Mouse (Mus musculus) thymus, postnatal 0 days (tissue): ENCODE data around the gene Mecom. TPM values are rescaled to one million over a fixed set of nuclear protein-coding genes. Genes with fewer than 3 reads are reported as not detected.
"Not testable (repeated sequence)": the region's sequence is repeated elsewhere in the genome, so short reads cannot be mapped to it uniquely, and the experiment has no call there.

Experiments
- DNase-seq: peaks from one replicate; pipeline ENCODE4 v3.0.0-alpha.2; 2015; ENCODE audit warnings: low spot score
- polyA plus RNA-seq: library from polyadenylated mRNA; unstranded; fragments of >200 nt; fragmentation: Nextera tagmentation; extraction: Ambion mirVana; gene quantifications from 2 replicates; pipeline ENCODE4 v1.2.1, GENCODE M21; 2015

Gene Mecom
- polyA plus RNA-seq, 1 experiment from 2014 or later: 1.1 TPM

DNA sequence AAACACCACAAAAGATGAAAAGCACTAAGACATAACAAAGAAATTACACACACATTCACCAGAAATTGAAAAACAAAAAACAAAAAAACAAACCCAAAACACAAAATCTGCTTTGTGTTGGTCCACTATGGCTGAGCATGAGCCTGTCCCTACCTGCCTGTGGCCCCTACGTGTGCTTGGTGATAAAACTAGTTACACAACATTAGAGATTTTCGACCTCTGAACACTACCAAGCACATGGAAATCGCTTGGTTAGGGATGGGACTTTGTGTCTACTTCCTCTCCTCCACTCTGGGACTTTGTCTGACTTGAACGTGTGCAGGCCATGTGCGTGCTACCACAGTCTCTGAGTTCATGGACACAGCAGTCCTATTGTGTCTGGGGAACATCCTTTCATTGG is 292.0 kb downstream of the Mecom start:
- DNase-seq: no peak

DNA sequence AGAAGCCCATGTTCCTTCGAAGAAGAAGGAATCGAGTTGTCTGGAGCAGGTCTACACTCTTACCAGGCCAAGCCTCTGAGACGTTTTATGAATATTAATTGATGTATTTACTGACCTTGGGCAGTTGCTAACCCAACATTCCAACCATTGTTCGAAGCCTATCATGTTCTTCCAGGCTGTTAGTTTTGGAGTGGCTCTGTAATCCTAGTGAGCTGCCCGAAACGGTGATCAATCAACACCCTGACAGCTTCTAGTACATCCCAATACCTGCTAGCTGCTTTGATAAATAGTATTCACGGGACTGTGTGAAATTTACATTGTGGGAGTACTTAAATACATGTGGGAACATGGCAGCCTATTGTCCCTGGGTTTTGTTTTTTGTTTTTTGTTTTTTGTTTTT is 293.4 kb downstream of the Mecom start:
- DNase-seq: no peak

DNA sequence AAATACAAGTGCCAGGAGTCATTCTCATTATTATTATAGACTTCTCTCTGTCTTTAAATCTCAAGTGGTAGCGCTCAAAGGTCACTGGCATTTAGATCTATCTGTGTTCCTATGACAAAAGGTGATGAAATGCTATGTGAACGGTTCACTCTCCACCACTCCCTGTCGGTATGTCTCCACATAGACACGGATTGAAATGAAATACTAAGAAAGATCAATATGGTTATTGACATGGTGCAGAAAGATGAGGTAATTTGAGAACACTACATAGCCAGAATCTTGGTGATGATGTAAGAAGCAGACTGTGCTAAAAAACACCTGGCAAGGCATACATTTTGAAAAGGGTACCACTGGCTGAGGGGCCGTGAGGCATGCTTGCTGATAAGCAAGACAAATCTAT is 294.1 kb downstream of the Mecom start:
- no peak for DNase-seq

DNA sequence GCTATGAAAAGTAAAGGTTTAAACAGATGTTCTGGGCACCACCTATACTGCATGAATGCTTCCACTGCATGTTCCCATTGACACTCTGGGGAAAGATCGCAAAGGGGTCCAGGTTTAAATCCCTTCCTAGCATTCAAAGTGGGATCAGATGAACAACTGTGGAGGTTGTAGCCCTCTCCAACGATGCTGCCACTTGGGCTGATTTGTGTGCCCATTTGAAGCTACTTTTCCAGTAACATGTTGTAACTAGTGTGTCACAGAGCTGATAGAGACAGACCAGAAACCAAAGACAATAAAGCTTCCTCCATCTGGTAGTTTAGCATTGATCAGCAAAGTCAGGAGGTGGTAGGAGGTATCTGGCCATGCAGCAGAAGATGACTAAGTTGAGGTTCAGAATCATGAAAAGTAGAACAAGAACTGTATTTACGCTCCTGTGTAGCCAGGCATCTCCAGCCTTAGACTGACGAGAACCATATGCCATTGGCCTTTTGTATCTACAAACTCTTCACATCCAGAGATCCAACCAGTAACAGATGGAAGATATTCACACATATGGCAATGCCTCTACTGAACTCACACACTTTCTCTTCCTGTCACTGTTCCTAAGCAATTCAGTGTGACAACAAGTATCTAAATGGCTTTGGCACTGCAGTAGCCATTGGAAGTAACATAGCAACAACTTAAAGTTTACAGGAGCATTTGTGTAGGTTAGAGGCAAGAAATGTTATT is 299.0 kb downstream of the Mecom start:
- DNase-seq: no peak

DNA sequence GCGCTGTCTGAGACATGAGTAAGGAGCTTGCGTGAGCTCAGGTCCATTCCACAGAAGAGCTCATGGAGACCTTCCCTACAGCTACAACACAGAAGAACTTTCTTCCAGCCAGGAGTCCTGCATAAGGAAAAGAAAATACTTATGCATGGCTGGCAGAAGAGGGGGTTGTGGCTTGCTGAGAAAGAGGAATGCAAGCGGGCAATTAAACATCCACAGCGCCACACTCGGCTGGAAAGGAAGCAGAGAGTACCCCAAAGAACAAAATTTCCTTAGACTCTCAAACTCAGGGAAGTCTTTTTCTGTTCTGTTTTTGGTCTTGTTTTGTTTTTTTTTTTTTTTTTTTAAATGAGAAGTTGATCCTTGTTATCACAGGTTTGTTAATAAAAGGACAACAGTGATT is 300.6 kb downstream of the Mecom start:
- no peak for DNase-seq

DNA sequence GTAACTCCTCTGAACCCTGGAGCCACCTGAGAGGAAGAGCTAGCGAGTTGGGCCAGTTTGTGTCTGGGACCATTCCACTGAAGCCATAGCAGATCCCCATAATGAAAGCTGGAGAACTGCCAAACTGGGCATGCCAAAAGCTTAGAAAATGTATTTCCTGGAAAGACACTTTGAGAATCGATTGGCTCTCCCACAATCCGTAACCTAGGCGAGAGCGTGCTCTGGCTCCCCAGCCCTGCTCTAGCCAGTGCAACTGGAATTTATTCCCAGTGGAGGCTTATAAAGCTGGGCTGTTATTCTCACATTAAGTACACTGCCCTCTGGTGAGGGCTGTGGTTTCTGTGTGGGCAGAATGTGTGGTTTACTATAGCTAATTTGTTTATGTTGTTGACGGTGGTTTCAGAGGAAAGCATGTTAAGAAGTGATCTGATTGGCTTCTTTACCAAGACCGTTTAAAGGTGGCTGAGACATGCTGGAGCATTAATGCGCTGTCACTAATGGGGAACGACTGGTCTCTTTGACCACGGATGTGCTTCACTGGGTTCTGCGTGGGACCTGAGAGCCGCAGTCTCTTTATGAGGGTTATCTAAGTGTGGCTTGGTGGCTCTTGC is 301.3 kb downstream of the Mecom start:
- DNase-seq: no peak

DNA sequence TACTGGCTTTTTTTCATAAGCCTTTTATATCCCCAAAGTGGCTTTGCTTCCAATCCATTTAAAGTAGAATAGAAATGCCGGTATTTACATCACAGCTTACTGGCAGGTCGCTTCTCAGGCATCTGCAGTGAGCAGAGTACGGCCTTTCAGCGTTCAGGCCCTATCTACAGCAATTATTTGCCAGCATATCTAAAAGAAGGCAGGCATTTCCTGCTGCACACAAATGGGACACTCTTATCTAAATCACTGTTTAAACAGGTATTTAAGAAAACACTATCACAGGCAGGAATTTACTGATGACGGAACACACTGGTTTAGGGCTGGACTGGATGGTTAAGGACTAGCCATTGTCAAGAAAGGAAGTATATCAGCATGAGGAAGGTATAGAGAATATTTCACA is 301.9 kb downstream of the Mecom start:
- DNase-seq: no peak

DNA sequence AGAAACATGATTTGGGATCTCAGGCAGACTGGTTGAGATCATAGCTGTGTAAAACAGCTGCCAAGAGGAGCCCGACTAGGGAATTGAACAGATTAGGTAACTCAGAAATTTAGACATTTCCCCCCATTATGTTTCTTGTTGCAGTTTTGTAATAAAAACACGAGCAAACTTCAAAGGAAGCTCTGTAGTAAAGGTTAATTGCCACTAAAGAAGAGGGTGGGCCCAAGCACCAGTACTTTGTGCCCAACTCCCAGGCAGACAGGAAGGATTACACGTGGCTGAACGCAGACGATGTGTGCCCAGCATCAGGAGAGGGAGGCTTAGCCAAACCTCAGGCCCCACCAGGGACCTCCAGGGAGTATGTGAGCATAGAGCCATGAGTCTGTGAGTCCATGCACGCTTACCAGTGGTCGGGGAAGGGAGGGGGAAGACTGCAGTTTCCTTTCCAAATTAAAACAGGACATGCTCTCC is 303.4 kb downstream of the Mecom start:
- DNase-seq: no peak

DNA sequence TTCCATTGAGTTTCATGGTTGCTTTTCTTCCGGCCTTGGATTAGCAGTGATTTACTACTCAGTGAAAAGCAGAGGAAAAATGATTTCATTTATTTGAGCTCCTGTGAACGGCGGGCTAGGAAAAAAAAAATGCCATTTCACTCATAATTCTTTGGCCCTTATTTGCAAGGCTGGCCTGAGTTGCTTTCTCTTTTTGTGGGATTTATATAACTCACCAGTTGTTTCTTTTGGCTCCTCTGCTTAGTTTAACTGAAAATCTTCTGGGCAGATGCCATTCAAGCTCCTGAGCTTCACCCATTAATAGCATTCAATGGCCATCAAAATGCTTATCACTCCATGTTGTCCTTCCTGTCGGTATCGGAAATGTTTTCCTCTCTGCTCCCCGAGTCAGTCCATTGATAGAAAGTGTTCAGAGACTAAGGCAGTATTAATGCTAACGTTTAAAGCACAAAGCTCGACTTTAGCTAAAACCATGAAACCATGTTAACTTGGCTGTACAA is 304.0 kb downstream of the Mecom start:
- DNase-seq: no peak

DNA sequence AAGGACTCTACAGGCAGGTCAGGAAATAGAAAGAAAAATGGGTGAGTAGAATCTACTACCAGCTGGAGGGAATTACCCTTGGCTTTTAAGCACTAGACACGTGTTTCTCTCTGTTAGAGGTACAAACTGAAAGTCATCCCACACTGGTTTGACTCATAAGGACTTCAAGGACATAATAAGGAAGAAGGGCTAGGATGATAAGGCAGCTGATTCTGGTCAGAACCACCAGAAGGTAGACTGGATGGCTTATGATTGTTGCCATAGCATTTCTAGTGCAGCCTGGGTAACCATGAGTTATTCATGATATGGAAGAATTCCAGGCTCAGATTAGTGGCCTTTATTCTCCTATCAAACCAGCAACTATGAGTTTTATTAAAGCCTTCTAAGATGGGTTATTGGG is 308.4 kb downstream of the Mecom start:
- no peak for DNase-seq

DNA sequence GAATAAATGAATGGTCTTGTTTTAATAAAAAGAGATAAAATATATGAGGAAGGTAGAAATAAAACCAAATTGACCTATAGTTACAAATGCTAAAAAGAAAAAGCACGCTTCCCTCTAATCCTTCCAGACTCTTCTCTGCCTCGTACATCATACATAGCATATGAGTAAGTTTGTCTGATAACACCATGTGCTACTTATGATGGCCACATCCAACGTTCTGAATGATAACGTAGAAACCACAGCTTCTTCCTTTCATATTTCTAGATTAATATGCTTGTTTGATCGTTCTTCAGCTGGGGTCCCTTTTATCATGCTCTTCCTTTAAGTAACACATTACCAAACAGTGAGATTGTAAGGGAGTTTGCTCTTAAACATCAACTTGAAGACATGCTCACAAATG is 310.3 kb downstream of the Mecom start:
- no peak for DNase-seq

DNA sequence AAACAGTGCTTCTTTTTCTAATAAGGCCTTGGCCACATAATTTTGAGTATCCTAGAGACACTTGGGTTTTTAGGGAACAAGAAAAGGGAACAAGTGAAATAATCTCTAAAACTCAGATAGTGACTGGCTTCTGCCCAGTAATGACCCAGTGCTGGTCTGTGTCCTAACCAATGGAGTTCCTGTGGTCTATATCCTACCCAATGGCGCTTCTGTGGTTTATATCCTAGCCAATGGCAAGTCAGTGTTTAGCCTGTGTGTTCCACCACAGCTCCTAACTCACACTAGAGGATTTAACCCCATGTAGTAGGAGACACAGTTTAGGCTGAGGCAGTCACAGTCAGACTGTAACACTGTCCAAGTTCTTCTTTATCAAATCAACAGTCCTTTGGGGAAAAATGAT is 313.8 kb downstream of the Mecom start:
- DNase-seq: no peak

DNA sequence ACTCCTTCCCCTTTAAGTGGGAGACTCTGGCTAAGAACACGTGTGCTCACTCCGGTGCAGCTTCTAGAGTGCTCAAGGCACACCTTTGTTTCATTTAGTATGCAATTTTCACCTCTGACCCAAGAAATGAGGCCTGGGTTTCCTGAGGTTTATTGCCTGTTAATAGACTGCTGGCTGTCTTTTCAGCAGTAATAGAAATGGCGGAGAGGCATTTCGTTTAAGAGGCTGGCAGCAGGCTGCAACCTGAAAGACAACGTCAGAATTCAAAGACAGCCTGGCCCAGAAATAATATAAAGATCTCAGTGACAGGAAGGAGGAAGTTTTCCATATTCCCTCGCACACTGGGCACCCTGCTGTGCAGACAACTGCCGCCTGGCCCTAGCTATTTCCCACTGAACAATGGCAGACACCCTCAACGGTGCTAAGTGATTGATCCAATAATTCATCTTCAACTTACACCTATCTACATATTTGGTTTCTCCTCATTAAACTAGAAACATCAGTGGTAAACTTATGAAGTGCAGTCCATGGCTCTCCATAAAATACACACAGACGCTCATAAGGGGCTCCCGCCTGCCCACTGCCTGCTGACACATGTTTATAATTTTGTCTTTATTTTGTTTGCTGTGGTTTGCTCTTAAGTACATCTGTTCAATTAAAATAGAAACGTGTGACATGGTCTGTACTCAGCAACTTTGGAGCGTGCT is 319.7 kb downstream of the Mecom start:
- no peak for DNase-seq

DNA sequence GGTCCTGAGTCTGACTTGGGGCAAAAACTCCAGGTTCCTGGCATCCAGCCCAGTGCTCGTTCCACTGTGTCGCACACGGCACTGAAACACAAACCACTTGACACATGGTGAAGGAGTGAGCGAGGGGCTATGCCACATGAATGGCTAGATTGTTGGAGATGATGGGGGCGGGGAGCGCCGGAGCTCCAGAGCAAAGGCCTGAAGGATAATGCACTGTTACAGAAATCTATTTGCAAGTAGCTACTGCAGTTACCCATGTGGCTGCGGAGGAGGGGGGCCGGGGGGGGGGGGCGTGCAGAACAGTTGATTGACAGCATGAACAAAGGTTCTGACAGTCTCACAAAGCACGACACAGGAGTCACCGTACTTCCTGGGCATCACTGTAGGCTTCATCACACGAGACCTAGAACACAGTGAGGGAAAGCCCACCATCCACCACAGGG is 320.9 kb downstream of the Mecom start:
- DNase-seq: no peak

DNA sequence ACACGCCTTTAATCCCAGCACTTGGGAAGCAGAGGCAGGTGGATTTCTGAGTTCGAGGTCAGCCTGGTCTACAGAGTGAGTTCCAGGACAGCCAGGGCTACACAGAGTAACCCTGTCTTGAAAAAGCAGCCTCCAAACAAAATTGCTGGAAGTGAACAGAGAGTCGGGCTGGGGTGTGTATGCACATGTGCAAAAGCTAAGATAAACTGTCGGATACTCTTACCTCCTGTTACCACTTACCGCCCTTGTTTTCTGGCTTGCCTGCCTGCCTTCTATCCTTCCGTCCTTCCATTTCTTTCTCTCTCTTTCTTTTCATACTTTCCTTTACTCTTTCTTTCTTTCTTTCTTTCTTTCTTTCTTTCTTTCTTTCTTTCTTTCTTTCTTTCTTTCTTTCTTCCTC is 322.6 kb downstream of the Mecom start:
- not testable (repeated sequence) for DNase-seq

DNA sequence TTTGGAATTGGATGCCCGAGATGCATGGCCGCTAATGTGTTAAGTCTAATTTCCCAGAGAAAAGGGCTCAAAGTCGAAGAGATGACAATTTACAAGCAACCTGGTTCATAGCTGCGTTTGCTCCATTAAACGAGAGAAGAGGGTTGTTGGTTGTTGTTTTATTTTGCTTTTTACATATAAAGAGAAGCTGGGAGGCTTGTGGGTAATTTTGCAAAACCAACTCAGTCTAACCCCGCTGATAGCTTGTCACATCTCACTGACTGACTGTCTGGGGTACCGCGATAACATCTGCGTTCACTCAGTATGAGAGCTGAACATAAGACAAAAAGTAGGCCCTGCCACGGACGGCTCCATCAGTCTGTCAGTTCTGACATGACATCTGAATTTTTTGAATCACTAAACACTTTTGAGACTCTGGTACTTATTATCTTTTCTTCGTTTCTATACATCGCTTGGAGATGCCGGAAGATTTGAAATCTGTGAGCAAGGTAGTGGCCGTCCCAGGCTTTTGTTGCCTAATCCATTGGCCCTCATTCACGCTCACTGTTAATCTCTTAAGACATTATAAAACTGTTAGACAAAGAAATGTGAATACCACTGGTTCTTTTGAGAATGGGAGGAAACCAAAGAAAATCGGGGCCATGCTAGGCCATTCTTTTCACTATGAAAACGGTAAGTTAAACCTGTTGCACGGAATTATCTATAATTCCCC is 327.0 kb downstream of the Mecom start:
- no peak for DNase-seq

DNA sequence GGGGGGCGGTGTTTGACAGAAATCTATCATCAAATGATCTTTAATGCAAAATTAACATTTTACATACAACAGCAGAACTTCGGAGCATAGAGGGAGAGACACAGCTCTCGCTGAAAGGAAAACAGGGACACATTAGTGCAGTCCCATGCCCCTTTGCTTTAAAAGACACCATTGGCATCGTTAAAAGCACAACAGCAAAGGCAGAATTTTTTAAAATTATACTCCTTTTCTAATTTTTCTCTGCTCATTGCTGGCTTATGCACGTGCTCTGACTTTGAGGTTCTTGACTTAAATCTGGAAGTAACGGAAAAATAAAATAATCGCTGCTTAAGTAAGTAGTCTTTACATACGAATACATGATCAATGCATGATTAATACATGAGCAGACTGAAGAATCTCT is 327.9 kb downstream of the Mecom start:
- no peak for DNase-seq

DNA sequence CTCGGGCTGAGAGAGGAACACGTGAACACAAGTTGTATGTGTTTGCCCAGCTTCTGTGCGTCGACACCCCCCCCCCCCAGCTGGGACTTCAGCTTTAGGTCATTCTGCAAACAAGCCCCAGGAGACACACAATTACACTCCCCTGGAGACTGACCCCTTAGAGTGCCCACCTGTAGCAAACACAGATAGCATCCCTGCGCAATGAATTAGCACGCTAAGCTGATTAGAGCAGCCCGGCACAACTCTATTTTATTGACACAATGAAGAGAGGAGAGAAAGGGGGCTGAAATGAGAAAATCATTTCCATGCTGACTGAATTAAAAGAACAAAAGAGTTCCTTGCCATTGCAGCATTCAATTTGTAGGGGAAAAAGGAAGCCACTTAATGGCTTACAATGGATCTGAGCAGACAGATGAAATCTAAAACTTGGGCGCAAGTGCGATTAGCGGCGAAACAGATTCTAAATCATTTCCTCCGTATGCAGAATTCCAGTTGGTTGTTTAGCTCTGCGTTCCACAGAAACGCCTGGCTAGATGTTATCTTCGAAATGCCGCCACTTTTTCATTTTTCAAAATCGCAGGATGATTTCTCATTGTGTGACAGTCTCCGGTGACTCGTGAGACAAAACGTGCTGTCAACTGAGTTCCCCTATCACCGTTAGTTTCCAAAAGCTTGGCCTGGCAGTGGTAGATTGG is 328.5 kb downstream of the Mecom start:
- no peak for DNase-seq

DNA sequence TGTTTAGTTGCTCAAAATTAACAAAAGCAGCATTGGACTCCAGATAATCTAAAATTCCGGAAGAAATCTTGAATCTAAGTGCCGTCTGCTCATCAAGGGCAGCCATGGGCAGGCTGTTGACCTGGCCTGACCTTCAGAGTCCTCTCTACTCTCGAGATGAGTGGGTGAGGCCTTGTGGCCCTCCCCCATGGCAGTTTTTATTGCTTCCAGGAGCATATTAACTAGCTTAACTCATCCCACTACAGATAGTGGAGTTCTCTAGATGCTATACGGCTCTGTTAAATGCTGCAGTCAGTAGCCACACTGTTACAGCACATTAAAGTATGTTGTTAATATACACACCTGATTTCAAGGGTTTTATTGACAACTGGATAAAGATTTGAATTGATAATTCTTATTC is 333.2 kb downstream of the Mecom start:
- no peak for DNase-seq

DNA sequence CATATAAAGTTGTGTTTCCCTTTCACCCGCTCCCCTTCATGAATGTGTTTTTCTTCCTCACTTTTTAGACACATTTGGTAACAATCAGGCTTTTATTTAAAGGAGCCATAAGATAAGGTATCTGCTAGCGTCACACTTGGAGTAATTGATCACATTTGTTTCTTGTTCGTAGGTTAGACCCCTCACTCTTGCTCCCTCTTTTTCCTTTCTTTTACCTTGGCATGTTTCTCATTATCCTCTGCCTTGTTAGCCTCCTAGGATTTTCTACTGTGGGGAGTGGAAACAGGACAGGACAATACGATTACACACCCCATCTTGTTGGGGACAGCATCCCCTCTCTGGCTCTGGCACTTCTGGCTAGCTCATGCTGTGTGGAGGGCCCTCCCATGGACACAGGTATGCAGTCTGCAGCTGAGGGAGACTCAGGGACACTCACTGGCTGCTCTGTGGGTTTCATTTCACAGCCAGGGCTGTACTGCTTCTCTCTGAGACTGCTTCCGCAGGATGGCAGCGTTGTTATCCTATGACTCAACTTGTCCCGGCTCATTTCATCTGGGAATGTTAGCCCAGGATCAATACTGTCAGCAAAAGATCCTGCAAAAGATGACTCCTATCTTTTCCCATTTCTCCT is 334.2 kb downstream of the Mecom start:
- DNase-seq: no peak

DNA sequence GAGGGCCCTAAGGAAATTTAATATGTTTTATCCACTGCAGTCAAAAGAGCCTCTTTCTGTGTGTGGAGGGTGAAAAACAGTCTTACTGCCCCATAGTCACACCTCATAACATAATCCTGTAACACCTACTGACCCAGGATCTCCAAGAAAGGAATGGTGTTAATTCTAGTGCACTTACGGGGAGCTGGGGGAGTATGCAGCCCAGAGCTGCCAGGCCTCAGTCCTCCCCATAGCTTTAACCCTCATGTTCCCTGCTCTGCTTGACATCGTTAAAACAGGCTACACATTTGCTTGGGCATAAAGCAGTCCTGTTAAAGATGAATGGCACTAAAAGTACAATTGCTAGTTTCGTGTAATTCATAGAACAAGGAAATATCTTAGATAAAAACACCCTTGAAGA is 335.0 kb downstream of the Mecom start:
- no peak for DNase-seq
